Mouse (Mus musculus): Measurements from ENCODE around the gene Rnls. TPM values are rescaled to one million over a fixed set of nuclear protein-coding genes. Genes with fewer than 3 reads are reported as not detected.

Rnls gene
- polyA plus RNA-seq, 1 experiment from 2014 or later: 5.8 TPM

DNA sequence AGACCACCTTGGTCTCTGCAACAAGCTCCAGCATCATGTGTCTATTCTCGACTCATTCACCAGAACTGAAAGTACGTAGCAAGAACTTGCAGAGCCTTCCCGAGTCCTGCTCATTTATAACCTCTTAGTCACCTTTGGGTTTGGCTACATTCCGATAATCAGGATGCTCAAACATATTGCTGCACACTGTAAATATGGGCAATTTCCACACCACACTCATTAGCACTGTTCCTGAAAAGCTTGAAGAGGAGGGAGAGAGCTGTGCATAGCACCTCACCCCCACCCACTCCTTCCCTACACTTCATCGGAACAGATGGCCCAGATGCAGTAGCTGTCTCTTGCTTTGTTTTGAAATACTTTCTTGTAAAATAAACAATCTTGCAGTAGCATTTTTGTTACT lies 139.9 kb downstream of the Rnls start:
- Histone ChIP-seq H3K4me1 (no peaks in the 10 kb centered on the region), H3K27ac (replicated peaks) (no peak overlapping the region), H3K27me3 (replicated peaks; ENCODE audit: low read depth, poor library complexity, severe bottlenecking) (no peaks in the 10 kb centered on the region), H3K4me3 (no peak overlapping the region), H3K36me3 (replicated peaks) (no peaks in the 10 kb centered on the region), H3K9me3 (no peaks in the 10 kb centered on the region)
- WGBS: 88% methylated on average over 5 of the region's 5 CpGs
- no peak for DNase-seq (ENCODE audit: low spot score)

DNA sequence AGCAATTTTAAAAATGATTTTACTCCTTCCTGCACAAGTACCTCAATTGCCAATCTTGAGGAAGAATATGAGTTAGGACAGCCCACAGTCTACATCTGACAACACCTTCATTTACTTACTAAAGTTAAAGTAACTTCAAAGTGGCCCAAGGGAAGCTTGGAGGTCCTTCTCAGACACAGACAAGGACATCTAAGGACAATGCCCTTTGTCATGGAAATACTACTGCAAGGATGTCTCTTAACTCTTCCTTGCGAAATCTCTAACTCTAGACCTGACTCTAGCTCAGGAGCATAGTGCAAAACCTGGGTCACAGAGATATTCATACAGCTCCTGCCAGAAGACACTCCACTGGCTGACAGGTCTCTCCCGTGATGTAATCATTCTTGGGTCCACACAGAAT lies 147.9 kb downstream of the Rnls start:
- Histone ChIP-seq H3K4me3 (no peak overlapping the region), H3K27me3 (replicated peaks; ENCODE audit: low read depth, poor library complexity, severe bottlenecking) (no peaks in the 10 kb centered on the region), H3K36me3 (replicated peaks) (no peaks in the 10 kb centered on the region), H3K9me3 (no peaks in the 10 kb centered on the region), H3K4me1 (no peaks in the 10 kb centered on the region), H3K27ac (replicated peaks) (no peak overlapping the region)
- WGBS: 83% methylated on average over 2 of the region's 2 CpGs
- no peak for DNase-seq (ENCODE audit: low spot score)

DNA sequence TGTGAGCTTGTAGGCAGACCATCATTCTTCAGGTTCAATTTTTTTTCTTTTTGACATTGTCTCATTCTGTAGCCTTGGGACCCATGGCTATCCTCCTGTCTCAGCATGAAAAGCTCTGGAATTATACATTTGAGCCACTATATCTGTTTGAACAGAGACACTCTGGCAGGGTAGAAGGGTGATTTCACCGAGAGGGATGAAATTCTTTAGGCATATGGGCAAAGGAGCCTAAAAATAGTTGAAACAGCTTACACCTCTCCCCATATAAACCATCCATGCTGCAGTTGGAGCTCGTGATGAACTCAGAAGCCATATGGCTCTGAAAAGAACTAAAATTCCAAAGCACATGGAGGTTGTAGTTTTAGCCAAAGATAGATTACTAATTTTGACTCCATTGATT lies 151.7 kb downstream of the Rnls start:
- Histone ChIP-seq H3K27ac (replicated peaks) (no peak overlapping the region), H3K4me3 (no peak overlapping the region), H3K27me3 (replicated peaks; ENCODE audit: low read depth, poor library complexity, severe bottlenecking) (no peaks in the 10 kb centered on the region), H3K36me3 (replicated peaks) (no peaks in the 10 kb centered on the region), H3K4me1 (no peaks in the 10 kb centered on the region), H3K9me3 (no peaks in the 10 kb centered on the region)
- 83% methylated on average over 2 of the region's 2 CpGs for WGBS
- no peak for DNase-seq (ENCODE audit: low spot score)

DNA sequence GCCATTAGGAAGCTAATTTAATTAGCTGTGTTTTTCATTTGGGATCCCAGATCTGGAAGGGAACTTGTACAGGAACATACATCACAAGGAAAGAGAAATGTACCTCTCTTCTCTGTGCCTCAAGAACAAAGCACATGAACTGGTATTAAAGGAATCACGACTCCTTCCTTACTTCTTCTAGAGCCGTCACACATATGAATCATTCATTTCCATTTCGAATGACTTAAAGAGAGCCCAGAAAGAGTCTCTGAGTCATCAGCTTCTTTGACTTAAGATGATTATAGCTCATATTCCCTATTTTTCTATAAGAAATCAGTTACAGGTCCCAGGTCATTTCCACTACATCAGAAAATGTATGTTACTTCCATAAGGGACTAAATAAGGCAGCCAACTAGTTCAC lies 159.2 kb downstream of the Rnls start:
- WGBS: 89% methylated on average over 3 of the region's 3 CpGs
- DNase-seq (ENCODE audit: low spot score): no peak
- Histone ChIP-seq H3K27me3 (replicated peaks; ENCODE audit: low read depth, poor library complexity, severe bottlenecking) (no peaks in the 10 kb centered on the region), H3K9me3 (no peaks in the 10 kb centered on the region), H3K4me3 (no peak overlapping the region), H3K36me3 (replicated peaks) (no peaks in the 10 kb centered on the region), H3K4me1 (peaks cover 4% of the 10 kb centered on the region; the same call in 1 of the 2 replicates), H3K27ac (replicated peaks) (no peak overlapping the region)

DNA sequence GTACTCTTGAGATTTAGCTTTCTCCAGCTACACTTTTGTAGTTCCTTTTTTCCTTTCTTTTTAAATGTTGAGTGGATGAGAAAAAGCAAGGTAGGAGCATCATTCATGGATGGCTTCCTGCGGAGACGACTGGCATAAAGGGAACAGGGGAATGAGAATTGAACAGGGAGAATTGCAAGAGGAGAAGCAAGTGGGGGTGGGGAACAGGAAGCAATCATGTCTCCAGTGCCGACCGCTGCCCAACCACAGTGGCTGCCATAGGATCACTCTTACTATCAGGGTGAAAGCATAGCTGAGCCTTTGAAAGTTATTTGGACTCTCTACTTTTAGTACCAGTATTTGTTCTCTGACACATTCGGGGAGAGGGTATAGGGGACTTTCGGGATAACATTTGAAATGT lies 160.8 kb downstream of the Rnls start:
- H3K27ac ChIP-seq (replicated peaks): no peak overlapping the region
- 51% methylated on average over 6 of the region's 6 CpGs for WGBS
- no peaks in the 10 kb centered on the region for H3K27me3 ChIP-seq (replicated peaks; ENCODE audit: low read depth, poor library complexity, severe bottlenecking)
- no peak for DNase-seq (ENCODE audit: low spot score)
- H3K9me3 ChIP-seq: no peaks in the 10 kb centered on the region
- no peak overlapping the region for H3K4me3 ChIP-seq
- H3K4me1 ChIP-seq: peaks cover 4% of the 10 kb centered on the region; the same call in 1 of the 2 replicates
- no peaks in the 10 kb centered on the region for H3K36me3 ChIP-seq (replicated peaks)

DNA sequence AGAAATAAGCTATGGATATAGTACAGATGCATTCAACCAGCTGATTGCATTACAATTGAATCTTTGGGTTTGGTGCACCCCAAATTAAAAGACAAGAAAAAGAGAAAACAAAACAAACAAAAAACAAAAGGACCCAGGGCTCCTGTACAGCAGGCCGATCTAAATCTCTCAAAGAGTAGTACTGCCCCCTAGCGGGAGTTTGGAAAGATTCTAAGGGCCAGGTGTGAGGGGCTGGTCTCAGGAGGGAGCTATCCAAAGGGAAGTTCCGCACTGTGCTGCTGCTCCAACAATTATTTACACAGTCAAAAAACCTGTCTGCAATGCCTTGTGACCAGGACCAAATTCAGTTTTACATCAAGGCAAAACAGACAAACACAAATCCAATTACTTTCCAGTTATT lies 165.1 kb downstream of the Rnls start:
- no peak overlapping the region for H3K4me3 ChIP-seq
- no peak overlapping the region for H3K27ac ChIP-seq (replicated peaks)
- peak; percentile 71 for DNase-seq (ENCODE audit: low spot score)
- H3K27me3 ChIP-seq (replicated peaks; ENCODE audit: low read depth, poor library complexity, severe bottlenecking): no peaks in the 10 kb centered on the region
- WGBS: 7% methylated on average over 3 of the region's 3 CpGs
- peaks cover 32% of the 10 kb centered on the region for H3K4me1 ChIP-seq
- H3K9me3 ChIP-seq: no peaks in the 10 kb centered on the region
- no peaks in the 10 kb centered on the region for H3K36me3 ChIP-seq (replicated peaks)

DNA sequence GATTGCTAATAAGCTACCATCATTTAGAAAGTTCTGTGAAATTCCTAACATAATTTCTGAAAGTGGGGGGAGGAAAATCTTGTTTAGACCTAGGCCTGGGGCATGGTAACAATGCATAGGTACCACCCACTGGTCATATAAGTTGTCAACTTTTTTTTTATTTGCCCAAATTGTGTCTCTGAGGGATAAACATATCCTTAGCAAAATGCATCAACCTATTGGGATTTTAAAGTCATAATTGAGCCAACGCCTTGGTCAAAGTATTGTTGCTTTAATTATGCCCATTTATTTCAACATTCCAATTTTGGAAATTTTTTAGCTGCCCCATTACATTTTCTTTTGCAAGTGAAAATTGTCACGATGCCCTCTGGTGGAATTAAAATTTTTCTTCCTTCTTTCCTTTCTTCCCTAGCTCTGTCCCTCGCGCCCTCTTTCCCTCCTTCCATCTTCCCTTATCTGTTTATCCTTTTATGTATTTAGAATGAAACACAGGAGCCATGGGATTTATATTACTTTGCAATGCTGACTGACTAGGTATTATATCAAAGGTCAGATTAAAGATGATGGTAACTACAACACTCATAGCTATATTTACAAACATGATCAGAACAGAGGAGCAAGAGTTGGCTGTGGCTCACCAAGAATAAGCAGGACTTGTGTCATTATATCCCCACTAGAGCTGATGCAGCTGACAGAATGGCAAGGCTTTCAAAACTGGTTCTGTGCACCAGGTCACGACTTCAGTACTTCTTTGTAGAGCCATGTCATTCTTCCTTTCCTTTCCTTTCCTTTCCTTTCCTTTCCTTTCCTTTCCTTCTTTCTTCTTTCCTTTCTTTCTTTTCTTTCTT lies 166.0 kb downstream of the Rnls start:
- no peak for DNase-seq (ENCODE audit: low spot score)
- no peaks in the 10 kb centered on the region for H3K9me3 ChIP-seq
- no peaks in the 10 kb centered on the region for H3K27me3 ChIP-seq (replicated peaks; ENCODE audit: low read depth, poor library complexity, severe bottlenecking)
- no peaks in the 10 kb centered on the region for H3K36me3 ChIP-seq (replicated peaks)
- WGBS: 71% methylated on average over 5 of the region's 5 CpGs
- H3K4me3 ChIP-seq: no peak overlapping the region
- peaks cover 29% of the 10 kb centered on the region for H3K4me1 ChIP-seq
- H3K27ac ChIP-seq (replicated peaks): no peak overlapping the region

DNA sequence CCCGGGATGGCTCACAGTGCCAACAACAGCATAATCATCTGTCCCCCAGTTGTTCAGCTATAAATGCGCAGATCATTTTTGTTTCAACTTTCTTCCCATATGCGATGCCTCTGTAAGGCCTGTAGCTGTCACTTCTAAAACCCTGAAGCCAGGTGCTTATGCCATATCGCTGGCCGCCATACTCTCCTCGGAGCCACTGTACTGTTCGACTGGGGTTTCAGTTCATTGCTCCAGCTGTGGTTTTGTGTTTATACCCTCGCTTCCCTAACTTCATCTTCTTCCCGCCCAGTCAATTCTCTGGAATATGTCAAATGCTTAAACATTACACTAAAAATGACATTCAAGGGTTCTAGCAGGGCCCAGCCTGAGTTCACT lies 167.1 kb downstream of the Rnls start:
- WGBS: 92% methylated on average over 9 of the region's 9 CpGs
- DNase-seq (ENCODE audit: low spot score): no peak
- no peak overlapping the region for H3K4me3 ChIP-seq

DNA sequence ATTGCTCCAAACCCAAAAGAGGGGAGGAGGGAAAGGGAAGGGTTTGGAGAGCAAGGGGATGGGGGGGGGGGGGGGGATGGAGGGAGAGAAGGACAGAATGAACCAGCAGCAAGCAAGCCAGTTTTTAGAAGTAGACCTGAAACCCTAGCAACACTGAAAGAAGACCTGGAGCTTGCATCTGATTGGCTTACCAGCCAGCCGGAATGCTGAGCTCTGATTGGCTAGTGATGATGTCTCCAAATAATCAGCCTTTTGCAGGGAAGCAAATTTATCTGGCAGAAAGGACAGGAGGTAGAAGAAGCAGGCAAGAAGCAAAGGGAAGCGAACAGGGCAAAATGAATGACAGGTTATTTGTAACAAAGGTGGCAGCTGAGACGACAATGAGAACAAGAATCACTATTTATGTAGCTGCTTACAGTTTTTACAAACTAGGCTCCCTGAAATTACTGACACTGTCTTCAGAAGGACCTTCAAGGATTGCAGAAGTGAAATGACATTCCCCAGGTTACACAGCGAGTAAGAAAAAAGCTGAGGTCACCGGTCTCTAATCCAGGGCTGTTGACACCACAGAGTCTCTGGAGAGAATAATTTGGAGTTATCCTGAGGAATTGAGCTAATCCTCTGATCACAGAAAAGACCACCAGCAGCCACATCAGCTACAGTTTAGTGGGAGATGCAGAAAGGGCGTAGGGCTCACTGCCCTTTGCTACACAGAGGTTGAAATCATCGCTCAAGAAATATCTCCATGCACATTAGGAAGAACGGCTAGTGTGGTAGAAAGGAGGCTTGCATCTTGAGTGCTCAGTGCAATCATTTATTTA lies 167.7 kb downstream of the Rnls start:
- Histone ChIP-seq H3K36me3 (replicated peaks) (no peaks in the 10 kb centered on the region), H3K4me3 (no peak overlapping the region), H3K9me3 (no peaks in the 10 kb centered on the region), H3K27me3 (replicated peaks; ENCODE audit: low read depth, poor library complexity, severe bottlenecking) (no peaks in the 10 kb centered on the region), H3K27ac (replicated peaks) (no peak overlapping the region), H3K4me1 (peaks cover 28% of the 10 kb centered on the region)
- 56% methylated on average over 8 of the region's 8 CpGs for WGBS
- peak; percentile 49 for DNase-seq (ENCODE audit: low spot score)

More for the DNA sequence above, 167.1 kb downstream of the Rnls start:
- no peaks in the 10 kb centered on the region for H3K27me3 ChIP-seq (replicated peaks; ENCODE audit: low read depth, poor library complexity, severe bottlenecking)
- H3K27ac ChIP-seq (replicated peaks): no peak overlapping the region
- H3K4me1 ChIP-seq: peaks cover 28% of the 10 kb centered on the region
- no peaks in the 10 kb centered on the region for H3K9me3 ChIP-seq
- no peaks in the 10 kb centered on the region for H3K36me3 ChIP-seq (replicated peaks)

DNA sequence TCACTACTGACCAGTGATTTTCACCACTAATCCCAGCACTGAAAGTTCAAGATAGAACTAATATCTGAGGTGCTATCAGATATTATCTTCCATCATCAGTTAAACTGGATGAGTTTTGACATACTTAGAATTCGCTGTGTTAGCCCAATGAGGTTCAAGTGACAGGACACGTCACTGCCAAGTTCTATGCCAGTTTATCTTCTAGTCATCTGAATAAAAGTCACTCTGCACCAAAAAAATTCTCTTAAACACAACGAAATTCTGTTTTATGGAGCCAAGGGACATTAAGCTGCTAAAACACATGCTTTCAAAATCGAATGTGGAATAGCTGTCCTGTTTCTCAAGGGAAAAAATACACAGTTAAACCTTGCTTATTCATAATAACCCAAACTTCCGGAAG lies 168.3 kb downstream of the Rnls start:
- no peaks in the 10 kb centered on the region for H3K9me3 ChIP-seq
- no peaks in the 10 kb centered on the region for H3K27me3 ChIP-seq (replicated peaks; ENCODE audit: low read depth, poor library complexity, severe bottlenecking)
- no peak overlapping the region for H3K27ac ChIP-seq (replicated peaks)
- no peaks in the 10 kb centered on the region for H3K36me3 ChIP-seq (replicated peaks)
- DNase-seq (ENCODE audit: low spot score): no peak
- peaks cover 28% of the 10 kb centered on the region for H3K4me1 ChIP-seq
- 73% methylated on average over 5 of the region's 5 CpGs for WGBS
- no peak overlapping the region for H3K4me3 ChIP-seq

DNA sequence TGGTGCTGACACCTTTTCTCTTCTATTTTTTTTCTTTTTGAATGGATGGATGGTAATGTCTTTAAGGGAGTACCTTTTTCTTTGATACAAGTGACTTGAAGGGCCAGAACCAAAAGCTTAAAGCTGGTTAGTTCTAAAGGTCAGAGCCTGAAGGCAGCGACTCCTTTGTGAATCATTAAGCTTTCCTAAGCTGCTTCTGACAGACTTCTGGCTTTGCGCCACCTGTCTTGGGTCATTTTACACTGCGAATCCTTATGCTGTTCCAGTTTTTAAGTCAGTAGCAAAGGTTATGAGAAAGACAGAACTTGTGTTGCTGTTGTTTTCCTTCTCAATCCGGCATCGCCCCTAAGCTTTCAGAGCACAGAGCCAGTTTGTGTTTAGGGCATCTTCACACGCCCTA lies 168.8 kb downstream of the Rnls start:
- H3K4me3 ChIP-seq: no peak overlapping the region
- H3K4me1 ChIP-seq: peaks cover 28% of the 10 kb centered on the region
- no peaks in the 10 kb centered on the region for H3K27me3 ChIP-seq (replicated peaks; ENCODE audit: low read depth, poor library complexity, severe bottlenecking)
- H3K9me3 ChIP-seq: no peaks in the 10 kb centered on the region
- no peaks in the 10 kb centered on the region for H3K36me3 ChIP-seq (replicated peaks)
- H3K27ac ChIP-seq (replicated peaks): no peak overlapping the region
- 67% methylated on average over 6 of the region's 6 CpGs for WGBS
- no peak for DNase-seq (ENCODE audit: low spot score)

DNA sequence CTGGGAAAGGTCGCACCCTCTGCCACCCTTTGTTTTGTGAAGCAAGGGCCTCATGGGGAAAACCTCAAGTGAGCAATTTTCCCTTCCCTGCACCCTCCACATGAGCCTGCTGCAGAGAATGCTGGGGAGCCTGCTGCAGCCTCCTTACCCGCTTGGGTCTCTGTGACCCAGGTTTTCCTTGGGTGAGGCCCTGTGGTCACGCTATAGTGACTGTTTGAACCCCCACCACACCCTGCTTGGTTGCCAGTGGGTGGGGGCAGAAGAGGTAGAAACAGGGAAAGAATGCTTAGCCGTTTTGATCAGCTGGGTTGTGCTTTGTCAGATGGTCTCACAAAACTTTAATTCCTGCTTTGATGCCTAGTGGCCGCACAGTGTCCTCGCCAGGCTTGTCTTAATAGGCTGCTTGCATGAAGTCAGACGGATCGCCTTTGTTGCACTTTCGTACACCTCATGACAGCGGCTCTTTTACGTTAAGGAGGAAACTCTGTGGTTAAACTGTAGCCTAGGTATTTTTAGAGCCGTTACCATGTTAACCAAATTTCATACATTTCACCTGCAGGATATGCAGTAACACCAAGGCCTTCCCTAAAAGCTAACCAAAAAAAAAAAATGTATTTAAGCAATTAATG lies 169.4 kb downstream of the Rnls start:
- Histone ChIP-seq H3K27ac (replicated peaks) (peak overlapping the region; percentile 54; the same call in 1 of the 2 replicates), H3K4me1 (peaks cover 28% of the 10 kb centered on the region), H3K4me3 (no peak overlapping the region), H3K9me3 (no peaks in the 10 kb centered on the region), H3K36me3 (replicated peaks) (no peaks in the 10 kb centered on the region), H3K27me3 (replicated peaks; ENCODE audit: low read depth, poor library complexity, severe bottlenecking) (no peaks in the 10 kb centered on the region)
- DNase-seq (ENCODE audit: low spot score): no peak
- 63% methylated on average over 12 of the region's 12 CpGs for WGBS
